Mouse (Mus musculus) G1E (cell line): ENCODE measurements around the gene Grb2. TPM values are rescaled to one million over a fixed set of nuclear protein-coding genes. Genes with fewer than 3 reads are reported as not detected.

Experiments
- ATAC-seq: 2 replicates; pipeline ENCODE4 v1.8.0; 2016; ENCODE audit warnings: mild to moderate bottlenecking; ENCODE audit not compliant: insufficient number of reproducible peaks, poor library complexity, low FRiP score, severe bottlenecking; ENCODE audit errors: extremely low read depth
- DNase-seq: peaks from one replicate; pipeline ENCODE4 v3.0.0; 2012; ENCODE audit warnings: low spot score
- H3K27me3 ChIP-seq: 2 replicates; pipeline ENCODE4 v1.6.1; 2012; ENCODE audit warnings: mild to moderate bottlenecking, low read length, inconsistent platforms; ENCODE audit not compliant: insufficient read depth
- H3K36me3 ChIP-seq: replicated peaks from 2 replicates; pipeline ENCODE3; 2012; ENCODE audit warnings: mild to moderate bottlenecking, inconsistent platforms
- H3K4me1 ChIP-seq: 2 replicates; pipeline ENCODE4 v1.6.1; 2012; ENCODE audit warnings: low read depth, low read length, inconsistent platforms, mixed read lengths; ENCODE audit not compliant: insufficient read depth
- H3K4me3 ChIP-seq: 2 replicates; pipeline ENCODE4 v1.5.1; 2012; ENCODE audit warnings: low read depth, mild to moderate bottlenecking, inconsistent platforms, low read length, moderate library complexity, mixed read lengths
- H3K9me3 ChIP-seq: replicated peaks from 2 replicates; pipeline ENCODE4 v1.6.1; 2012; ENCODE audit warnings: inconsistent platforms
- CTCF ChIP-seq: IDR thresholded peaks from 2 replicates; pipeline ENCODE4 v1.5.1; 2012; ENCODE audit warnings: low read depth, low read length, inconsistent platforms, mixed read lengths
- GATA1 ChIP-seq: IDR thresholded peaks from 2 replicates; pipeline ENCODE4 v1.6.1; 2012; ENCODE audit warnings: borderline replicate concordance, low read length, inconsistent platforms, mixed read lengths
- GATA2 ChIP-seq: IDR thresholded peaks from 2 replicates; pipeline ENCODE4 v1.6.1; 2012; ENCODE audit warnings: low read depth, low read length, inconsistent platforms, borderline replicate concordance
- POLR2AphosphoS5 ChIP-seq: IDR thresholded peaks from 2 replicates; pipeline ENCODE4 v1.6.1; 2012; ENCODE audit warnings: low read depth, low read length, inconsistent platforms; ENCODE audit not compliant: insufficient replicate concordance
- TAL1 ChIP-seq: conservative IDR thresholded peaks from 2 replicates; pipeline ENCODE4 v1.6.1; 2012; ENCODE audit warnings: low read depth, low read length, inconsistent platforms, mixed read lengths
- polyA plus RNA-seq: library from polyadenylated mRNA; stranded (reverse); fragments of >175 nt; gene quantifications from 2 replicates; pipeline ENCODE4 v1.2.3, GENCODE M21; 2012
- total RNA-seq, 2 experiments: library from RNA; stranded (forward) in 1 of 2; stranded (reverse) in 1 of 2; fragments of 200-1000 nt in 1 of 2; fragments of >200 nt in 1 of 2; fragmentation: Nextera tagmentation in 1 of 2; gene quantifications; 2 replicates each; pipeline ENCODE4 v1.2.3; 2014 to 2017

The Grb2 gene
- total RNA-seq (2014; fragmentation: Nextera tagmentation) (224 and 234 TPM in 2 replicates), total RNA-seq (2017) (58.3 and 119 TPM in 2 replicates), polyA plus RNA-seq (209 and 240 TPM in 2 replicates)

GRCm38 (mm10) chr11:115708209-115708876 is at the start of gene Grb2:
Gene Grb2, minus strand, starts transcription at chr11:115708597.
- H3K4me1 ChIP-seq = peaks cover 69% of the 10 kb centered on the region
- peak within 1 kb of the TSS; percentile 79 for H3K4me3 ChIP-seq
- H3K27me3 ChIP-seq = no peaks in the 10 kb centered on the region
- peak; percentile 42 for ATAC-seq
- H3K9me3 ChIP-seq = peaks cover 5% of the 10 kb centered on the region
- DNase-seq = peak; percentile 95
- peaks cover 23% of the 10 kb centered on the region for H3K36me3 ChIP-seq
- no peak for TF ChIP-seq POLR2AphosphoS5
- no peak for TF ChIP-seq CTCF
- no peak for TF ChIP-seq GATA1
- no peak for TF ChIP-seq TAL1
- no peak for TF ChIP-seq GATA2

DNA sequence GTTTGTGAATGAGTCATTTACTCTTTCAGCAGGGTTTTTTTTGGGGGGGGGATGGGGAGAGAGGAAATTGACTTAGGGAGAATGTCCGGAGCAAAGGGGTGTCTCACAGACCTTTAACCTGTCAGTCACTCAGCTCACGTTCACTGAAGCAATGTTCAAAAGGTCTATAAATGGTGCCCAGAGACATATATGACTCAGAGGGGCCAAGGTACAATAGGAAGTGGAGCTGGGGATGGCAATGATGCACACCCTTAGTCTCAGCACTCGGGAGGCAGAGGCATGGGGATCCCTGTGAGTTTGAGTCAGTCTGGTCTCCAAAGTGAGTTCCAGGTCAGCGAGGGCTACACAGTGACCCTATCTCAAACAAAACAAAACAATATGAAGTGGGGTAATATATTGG is 45.1 kb upstream of the Grb2 start:
- ATAC-seq (no peak), DNase-seq (no peak)
- Histone ChIP-seq H3K4me3 (no peak overlapping the region), H3K36me3 (no peaks in the 10 kb centered on the region), H3K9me3 (no peaks in the 10 kb centered on the region), H3K27me3 (peaks cover 20% of the 10 kb centered on the region), H3K4me1 (peaks cover 9% of the 10 kb centered on the region; the same call in 1 of the 2 replicates)
- TF ChIP-seq CTCF (no peak), POLR2AphosphoS5 (no peak), GATA1 (no peak), GATA2 (no peak), TAL1 (no peak)

- Histone ChIP-seq H3K4me3 (no peak overlapping the region), H3K4me1 (peaks cover 11% of the 10 kb centered on the region), H3K36me3 (no peaks in the 10 kb centered on the region), H3K9me3 (no peaks in the 10 kb centered on the region), H3K27me3 (peaks cover 26% of the 10 kb centered on the region)
- DNase-seq (no peak), ATAC-seq (no peak)
- TF ChIP-seq POLR2AphosphoS5 (no peak), CTCF (no peak)
Measured at GRCm38 (mm10) chr11:115752653-115753052, 44.3 kb upstream of the Grb2 start.

DNA sequence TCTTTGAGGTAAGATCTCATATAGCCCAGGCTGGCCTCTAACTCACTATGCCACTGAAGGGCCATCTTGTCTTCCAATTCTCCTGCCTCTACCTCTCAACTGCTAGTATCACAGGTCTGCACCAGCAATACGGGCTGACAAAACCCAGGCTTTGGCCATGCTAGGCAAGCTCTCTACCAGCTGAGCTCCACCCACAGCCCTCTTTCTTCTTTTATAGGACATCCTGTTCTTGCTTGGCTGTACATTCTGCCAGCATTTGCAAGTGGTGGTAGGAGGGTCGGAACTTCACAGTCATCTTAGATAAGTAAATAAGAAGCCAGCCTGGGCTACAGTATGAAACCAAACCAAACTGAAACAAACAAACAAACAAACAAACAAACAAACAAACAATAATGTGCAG is 43.3 kb upstream of the Grb2 start:
- Histone ChIP-seq H3K4me1 (peaks cover 18% of the 10 kb centered on the region), H3K4me3 (no peak overlapping the region), H3K27me3 (peaks cover 29% of the 10 kb centered on the region), H3K9me3 (no peaks in the 10 kb centered on the region), H3K36me3 (no peaks in the 10 kb centered on the region)
- TF ChIP-seq TAL1 = no peak
- no peak for TF ChIP-seq CTCF
- TF ChIP-seq GATA1 = no peak
- TF ChIP-seq GATA2 = no peak
- TF ChIP-seq POLR2AphosphoS5 = no peak
- no peak for DNase-seq
- no peak for ATAC-seq

GRCm38 (mm10) chr11:115749834-115750233 is 41.4 kb upstream of the Grb2 start:
- Histone ChIP-seq H3K27me3 (peaks cover 41% of the 10 kb centered on the region), H3K36me3 (no peaks in the 10 kb centered on the region), H3K9me3 (no peaks in the 10 kb centered on the region), H3K4me1 (peaks cover 21% of the 10 kb centered on the region), H3K4me3 (no peak overlapping the region)
- DNase-seq = no peak
- ATAC-seq = no peak
- TF ChIP-seq CTCF (no peak), GATA1 (no peak), TAL1 (no peak), POLR2AphosphoS5 (no peak), GATA2 (no peak)

DNA sequence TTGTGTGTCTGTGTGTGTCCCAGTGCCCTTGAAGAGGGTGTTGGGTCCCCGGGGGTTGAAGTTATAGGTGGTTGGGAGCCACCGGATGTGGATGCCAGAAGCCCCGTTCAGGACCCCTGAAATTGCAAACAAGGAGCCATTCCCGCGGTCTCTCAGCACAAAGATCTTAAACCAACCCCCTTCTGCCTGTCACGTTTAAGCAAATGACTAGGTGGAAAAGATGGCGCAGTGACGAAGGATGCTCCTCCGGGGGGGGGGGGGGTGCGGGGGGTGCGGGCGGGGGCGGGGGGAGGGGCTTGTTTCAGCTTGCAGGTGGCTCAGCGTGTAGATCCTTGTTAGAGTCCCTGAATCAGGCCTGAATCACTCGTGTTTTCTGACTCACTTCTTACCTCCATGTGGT is 39.0 kb upstream of the Grb2 start:
- no peak for TF ChIP-seq CTCF
- no peak for TF ChIP-seq TAL1
- no peak for TF ChIP-seq POLR2AphosphoS5
- TF ChIP-seq GATA1 = no peak
- TF ChIP-seq GATA2 = no peak
- H3K4me1 ChIP-seq = peaks cover 15% of the 10 kb centered on the region
- no peaks in the 10 kb centered on the region for H3K9me3 ChIP-seq
- DNase-seq = no peak
- ATAC-seq = no peak
- no peak overlapping the region for H3K4me3 ChIP-seq
- no peaks in the 10 kb centered on the region for H3K36me3 ChIP-seq
- H3K27me3 ChIP-seq = peaks cover 48% of the 10 kb centered on the region
